Mouse (Mus musculus) urinary bladder, postnatal 36 days (tissue): Measurements from ENCODE around the gene Tube1.
A peak's percentile ranks its signal among the peaks of the same experiment; 100 is the strongest.

Experiments
- DNase-seq, 2 experiments: peaks; one replicate each; pipeline ENCODE4 v3.0.0; 2022; ENCODE audit warnings: low spot score in 2 of 2, mixed read lengths in 1 of 2

Gene Tube1

DNA sequence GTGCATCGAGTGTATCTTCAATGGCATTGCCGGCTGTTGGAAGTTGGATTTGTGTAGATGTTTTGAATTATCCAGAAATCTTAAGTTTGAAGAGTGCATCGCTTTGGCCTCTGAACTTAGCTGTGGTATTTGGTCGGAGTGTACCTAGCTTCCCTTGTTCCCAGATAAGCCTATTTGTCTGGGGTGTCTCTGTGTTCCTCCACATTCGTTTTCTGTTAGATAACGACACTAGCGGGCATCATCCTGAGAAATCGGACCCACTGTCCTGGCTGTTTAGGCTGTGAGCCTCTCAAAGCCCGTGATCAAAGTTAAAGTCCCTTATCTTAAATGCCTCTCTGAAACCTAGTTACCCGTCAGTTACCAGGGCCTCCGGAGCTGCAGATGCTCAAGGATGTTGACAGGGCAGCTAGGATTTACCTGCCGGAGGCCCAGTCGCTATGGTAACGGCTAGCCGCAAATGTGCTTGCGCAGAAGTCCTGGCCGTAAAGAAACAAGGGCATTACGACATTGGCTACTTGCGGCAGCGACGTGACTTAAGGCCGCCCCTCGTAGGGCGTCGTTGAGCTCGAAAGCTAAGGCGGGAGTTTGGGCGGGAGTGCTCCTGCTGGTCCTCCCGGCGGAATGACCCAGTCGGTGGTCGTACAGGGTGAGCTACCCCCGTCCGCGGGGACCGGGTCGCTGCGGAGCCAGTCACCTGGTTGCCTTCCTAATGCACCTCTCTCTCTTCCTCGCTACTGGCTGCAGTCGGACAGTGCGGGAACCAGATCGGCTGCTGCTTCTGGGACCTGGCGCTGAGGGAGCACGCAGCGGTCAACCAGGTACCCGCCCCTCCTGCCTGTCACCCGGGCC is at the start of gene Tube1, which contains the start of gene Fam229b:
Gene Tube1 (plus strand): TSS at position 515 of the 849 bp plus-strand sequence.
Gene Fam229b (minus strand): TSS at position 453 of the 849 bp plus-strand sequence.
- DNase-seq: peak; percentile 85 to 88

DNA sequence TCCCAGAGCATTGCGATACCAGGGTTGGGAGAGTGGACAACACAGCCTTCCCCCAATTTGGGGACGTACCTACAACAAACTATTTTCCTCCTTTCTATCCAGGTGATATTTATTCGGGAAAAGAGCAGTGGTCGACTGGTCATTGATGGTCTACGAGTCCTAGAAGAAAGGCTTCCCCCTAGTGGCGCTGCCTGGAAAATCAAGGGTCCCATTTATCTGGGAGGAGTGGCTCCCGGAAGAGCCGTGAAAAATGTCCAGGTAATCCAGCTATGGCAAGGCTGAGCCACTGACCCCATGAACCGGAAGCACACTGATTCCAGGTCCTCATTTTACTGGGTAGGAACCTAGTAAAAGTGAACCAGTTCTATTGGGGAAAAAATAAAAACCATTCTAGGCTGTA is 36.8 kb upstream of the Tube1 start:
- peak in 1 of 2 experiments; percentile 15 for DNase-seq

DNA sequence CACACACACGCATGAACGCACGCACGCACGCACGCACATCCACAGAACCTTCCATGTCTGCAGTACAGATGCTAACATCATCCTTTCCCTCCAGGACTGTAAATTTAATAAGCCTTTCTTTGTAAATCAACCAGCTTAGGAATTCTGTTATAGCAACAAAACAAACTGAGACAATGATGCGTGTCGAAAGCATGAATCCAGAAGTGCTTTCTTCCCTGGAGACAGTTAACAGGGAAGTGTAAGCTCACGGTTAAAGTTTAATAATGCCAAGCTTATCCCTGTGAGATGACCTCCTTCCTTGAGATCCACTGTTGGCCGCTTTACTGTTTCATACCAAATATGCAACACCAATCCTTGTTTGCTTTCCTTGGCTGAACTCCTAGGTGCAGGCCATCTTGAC is 35.0 kb upstream of the Tube1 start:
- no peak for DNase-seq

DNA sequence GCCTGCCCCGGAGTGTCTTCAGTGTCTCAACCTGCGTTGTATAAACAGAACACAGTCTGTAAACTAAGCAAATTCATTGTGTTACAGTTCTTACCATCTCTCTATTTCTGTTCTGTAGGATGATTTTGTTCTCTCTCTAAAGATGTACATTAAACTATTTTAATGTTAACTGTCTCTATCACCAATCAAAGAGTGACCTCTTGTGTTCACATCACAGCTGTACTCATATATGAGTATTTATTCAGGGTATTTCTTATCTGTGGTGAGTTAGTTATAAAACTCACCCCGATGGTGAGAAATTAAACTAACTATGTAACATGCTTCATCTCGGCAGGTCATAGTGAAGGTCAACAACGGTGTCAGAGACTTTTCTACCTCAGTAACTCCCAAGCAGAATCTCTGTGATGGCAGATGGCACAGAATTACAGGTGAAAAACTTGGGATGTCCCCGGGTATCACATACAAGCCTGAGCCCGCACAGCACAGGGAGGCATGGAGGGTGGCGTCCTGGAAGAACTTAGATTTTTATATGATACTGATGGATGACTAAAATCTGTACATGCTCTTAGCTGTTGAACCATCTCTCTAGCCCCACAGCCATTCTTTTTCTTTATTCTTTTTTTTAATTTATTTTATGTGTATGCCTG is 28.9 kb upstream of the Tube1 start:
- no peak for DNase-seq

DNA sequence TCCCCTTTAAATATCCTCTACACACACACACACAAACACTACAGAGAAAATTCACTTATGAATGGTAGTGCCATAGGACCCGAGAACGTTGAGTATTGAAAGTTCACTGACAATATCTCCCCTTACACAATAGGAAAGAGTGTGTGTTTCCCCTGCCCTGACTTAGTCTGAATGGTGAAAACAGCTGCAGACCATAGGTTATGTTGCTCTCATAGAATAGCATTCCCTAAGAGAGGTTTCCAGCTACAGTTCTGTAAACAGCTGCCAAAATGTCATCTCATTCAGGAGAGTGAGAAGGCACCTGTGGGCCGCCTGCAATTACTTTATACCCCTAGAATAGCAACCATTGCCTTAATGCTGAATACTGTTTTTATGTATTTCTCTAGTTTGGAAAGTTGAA is 27.4 kb upstream of the Tube1 start:
- DNase-seq: no peak

DNA sequence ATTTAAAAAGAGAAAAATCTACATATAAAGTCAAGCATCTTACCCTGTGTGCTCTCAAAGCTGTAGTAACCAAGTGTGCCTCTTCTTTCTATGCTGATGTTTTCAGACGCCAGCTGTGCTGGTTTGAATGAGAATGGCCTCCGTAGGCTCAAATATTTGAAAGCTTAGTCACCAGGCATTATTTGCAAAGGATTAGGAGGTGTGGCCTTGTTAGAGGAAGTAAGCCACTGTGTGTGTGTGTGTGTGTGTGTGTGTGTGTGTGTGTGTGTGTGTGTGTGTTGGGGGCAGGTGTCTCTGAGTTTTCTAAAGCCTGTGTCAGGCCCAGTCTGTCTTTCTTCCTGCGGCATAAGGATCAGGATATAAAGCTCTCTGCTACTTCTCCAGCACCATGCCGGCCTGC is 26.8 kb upstream of the Tube1 start:
- no peak for DNase-seq

DNA sequence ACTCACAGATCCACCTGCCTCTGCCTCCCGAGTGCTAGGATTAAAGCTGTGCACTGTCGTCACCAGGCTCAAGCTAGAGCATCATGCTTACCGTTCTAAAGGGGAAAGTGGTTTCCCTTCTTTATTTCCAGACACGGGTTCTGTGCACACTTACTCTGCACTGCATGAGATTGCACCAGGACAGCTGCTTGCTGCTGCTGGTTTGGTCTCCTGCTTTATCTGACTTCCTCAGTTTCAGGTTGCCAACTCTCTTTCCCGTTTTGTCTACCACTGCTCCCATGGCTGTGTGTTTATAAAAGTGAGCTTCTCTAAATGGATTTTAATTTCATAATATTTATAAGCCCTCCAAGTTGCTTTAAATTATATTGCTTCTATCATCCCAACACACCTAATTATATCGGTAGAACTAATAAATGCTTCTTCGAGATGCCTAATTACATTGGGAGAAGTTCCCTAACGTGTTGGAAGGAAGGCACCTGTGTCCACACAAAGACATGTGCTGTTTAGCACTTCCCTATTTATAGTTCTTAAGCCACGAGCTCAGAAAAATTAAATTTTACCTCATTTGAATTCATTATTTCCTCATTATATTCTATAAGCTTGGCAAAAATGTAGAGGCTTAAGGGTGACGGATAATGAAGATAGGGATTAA is 24.8 kb upstream of the Tube1 start:
- DNase-seq: no peak

DNA sequence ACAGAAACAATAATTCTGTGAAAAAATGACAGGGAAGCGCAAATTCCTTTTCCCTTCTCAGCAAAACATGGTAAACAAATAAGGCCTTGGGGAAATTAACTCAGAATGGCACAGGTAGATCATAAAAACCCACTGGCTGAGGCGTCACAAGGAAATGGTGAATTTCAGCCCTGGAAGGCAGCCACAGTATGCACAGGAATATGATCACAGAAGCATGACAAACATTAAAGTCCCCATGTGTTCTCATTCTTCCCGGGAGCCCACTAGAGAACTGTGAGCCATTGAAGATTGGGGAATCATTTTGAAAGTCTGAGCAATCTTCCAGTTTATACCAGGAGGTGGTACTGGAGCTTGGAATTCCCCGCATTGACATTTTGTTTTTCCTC is 24.3 kb upstream of the Tube1 start:
- DNase-seq: no peak

DNA sequence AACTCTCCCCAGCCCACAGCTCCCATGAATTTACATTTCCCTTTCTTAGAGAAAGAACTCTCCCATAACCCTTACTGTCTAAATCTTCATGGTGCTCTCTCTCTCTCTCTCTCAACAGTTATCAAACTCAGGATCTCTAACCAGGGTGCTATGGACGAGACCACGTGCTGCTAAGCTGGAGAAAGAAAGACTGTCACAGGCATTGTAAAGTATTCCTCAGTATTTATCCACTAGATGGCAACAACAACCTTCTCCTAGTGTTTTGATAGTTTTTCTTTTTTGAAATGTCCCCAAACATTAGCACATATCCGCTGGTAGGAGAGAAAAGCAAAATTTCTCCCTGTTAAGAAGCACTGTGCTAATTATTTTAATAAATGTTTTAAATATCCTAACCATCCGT is 12.4 kb upstream of the Tube1 start:
- DNase-seq: no peak

DNA sequence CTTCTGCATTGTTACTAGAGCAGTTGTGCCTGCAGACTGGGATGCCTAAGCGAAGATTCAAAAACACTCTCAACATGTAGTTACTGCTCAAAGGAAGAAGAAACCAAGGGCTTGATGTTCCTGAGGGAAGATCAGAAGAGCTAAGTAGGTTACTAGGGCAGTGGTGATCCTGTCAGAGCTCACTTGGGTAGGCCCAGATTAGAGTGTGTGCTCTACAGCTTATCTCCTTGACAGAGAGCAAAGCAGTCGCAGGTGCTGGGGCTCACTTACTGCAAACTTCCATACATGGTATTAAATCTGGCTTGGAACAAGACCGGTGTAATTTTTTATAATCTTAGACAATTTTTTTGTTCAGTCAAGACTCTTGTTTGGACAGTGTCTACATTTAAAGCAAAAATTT is 4.0 kb downstream of the Tube1 start:
- no peak for DNase-seq

DNA sequence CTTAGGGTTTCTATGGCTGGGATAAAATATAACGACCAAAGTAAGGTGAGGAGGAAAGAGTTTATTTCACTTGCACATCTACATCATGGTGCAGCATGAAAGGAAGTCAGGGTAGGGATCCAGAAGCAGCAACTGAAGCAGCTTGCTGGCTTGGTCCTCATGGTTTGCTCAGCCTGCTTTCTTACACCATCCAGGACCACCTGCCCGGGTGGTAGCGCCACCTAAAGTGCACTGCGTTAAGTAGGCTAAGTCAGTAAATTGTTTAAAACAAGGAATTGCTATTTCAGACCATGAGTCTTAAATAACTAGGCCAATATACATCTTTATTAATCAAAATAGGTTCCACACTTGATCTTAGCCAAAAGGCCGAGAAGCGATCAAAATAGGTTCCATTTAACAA is 5.0 kb downstream of the Tube1 start:
- DNase-seq: no peak

DNA sequence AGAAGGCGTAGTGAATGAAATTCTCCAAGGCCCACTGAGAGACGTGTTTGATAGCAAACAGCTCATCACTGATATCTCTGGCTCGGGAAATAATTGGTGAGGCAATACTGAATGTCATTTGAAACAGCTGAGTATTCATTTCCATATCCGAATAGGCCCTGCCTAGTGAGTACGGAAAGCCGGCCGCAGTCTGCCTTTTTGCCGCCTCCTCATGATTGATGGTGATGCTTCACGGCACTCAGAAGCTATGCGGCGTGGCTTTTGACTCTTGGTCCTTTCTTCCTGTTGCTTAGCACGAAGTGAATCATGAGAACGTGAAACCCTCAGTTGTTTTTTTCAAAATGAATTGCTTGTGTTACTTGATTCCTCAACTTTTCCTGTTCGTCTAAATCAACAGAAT is 7.1 kb downstream of the Tube1 start:
- DNase-seq: no peak

DNA sequence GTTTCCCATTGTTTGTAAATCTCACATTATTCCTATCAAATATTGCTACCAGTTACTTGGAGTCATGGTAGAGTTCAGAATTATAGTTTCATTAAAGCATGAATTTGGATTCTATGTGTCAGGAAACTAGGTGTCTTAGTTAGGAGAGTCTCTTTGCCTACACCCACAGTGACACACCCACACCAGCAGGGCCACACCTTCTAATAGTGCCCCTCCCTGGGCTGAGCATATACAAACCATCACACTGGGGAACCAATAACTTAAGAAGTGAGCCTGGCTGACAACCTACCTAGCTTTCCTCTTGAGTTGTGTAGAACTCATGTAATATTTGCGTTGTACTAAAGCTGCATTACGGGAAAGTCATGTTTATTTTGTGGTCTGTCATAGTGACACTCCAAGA is 7.6 kb downstream of the Tube1 start:
- DNase-seq: no peak

DNA sequence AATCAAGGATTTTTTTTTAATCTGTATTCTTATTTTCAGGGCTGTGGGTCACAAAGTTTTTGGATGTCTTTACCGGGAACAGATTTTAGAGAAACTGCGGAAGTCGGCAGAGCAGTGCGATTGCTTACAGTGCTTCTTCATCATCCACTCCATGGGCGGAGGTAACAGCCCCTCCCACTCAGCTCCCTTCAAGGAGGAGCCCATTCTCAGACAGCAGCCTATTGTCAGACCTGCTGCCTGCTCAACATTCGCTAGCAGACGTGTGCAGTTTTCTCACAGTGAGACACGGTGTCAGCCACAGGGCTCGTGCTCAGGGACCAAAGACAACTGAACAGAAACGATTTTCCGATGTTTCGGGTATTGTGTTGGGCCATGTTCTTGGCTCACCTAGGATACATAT is 8.4 kb downstream of the Tube1 start:
- DNase-seq: no peak

DNA sequence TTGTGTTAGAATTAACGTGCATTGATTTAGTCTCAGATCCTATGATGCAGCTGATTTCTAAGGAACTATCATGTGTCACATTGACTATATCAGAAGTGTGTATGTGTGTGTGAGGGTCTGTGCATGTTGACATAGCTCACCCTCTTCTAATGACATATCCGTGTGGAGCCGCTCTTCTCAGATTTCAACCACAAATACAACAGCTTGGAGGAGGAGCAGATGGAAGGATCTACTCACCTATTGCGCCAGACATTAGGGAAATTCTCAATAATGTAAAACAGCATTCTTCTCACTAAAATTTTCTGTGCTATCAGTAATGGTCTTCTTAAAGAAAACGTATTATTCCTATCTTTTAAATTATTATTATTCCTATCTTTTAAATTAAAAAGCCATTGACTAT is 22.9 kb downstream of the Tube1 start:
- DNase-seq: no peak

DNA sequence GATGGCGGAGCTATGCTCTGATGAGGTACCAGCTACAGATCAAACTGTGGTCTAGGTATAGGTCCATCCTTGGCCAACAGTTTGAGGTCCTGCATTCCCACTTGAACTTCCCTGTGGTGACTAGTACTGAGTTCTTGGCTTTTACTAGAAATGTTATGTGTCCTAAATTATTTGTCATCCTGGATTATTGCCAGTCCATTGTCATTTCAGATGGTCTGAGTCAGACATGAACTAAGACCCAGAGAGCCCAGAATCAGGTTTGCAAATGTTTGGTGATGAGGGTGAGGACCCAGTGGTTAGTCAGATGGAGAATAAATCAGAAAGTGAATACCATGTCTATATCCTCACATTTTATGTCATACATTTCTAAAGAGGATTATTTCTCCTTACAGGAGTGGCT is 23.5 kb downstream of the Tube1 start:
- no peak for DNase-seq

DNA sequence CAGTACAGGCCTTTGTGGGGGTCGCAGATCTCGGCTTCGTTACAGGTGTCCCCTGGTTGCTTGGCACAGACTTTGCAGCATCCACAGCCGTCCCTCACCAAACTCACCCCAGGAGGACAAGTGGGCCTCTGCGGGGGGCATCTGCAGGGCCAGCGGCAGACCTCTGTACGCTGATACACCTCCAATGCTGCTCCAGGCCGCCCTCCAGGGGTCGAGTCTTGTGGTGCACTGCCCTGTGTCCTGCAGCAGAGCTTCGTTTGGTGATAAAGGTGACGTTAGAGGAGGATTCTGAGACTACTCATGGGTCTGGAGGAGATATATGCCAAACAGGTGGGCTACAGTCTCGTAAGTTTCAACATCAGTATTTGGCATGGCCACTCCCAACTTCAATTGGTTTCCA is 24.5 kb downstream of the Tube1 start:
- DNase-seq: no peak

DNA sequence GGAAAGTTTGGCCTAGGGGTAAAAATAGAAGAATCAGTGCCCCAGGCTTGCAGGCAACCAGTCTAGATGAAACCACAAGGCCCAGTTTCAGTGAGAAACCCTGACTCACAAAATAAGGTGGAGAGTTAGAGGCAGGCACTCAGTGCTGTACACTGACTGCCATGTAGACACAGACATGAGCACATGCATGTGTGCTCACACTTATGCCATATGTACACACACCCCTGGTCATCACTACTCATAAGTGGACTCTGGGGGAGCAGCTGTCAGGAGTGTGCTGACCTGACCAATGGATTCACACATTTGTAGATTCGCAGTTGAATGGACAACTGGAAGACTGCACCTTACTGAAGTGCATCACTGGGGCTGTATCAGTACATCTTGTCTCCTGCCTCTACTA is 27.6 kb downstream of the Tube1 start:
- no peak for DNase-seq

DNA sequence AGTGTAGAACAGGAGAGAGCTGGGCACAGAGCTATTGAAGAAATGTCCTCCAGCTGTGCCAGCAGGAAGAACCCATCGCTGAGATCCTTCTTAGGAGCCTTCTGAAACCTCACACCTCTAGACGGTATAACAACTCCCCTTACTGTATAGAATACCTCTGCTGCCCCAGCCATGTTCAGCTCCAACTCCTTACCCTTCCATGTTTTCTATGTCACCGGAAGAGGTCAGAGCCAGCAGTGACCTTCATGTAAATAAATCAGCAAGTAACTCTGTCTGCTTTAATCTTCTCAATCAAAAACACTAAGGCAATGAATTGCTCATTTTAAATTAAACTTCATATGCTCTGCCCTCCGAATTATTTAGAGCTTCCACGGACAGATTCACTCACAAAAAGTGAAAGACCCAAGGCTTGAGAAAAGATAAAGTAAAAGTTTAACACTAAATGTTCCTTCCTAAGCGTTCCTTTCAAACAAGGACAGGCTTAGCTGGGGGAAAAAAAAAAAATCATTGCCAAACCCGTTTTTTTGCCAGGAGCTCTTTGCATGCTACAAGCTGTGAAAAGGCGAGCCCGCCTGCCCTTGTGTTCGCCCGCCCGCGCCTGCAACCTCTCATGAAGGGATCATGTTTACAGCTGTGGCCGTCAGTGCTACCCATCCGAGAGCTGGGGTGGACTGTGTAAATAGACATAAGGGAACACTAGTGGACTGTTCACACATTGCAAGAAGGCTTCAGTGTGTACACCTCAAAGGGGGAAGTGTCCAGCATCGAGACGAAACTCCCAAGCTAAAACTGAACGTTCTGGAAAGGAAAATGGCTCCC is 29.1 kb downstream of the Tube1 start:
- DNase-seq: no peak

DNA sequence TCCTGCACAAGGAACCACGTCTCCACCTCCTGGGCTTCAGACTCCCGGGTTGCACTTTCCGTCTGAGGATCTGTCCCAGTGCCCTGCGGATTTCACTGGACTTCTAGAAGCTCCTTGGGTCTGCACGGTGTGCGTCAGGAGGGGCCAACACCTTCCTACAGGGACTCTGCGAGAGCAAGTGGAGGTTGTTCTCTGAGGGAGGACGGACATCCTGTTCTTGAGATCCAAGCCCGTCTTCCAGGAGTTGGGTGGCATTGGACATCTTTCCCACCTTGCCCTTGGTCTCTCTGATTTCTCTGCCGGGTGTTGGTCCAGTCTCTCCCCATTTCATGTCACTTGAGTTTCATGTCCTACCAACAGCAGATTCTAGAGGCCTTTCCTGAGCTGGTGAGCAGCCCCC is 29.9 kb downstream of the Tube1 start, which contains the start of gene Ccn6:
Gene Ccn6 (minus strand): TSS at position 101 of the 400 bp plus-strand sequence.
- DNase-seq: no peak

DNA sequence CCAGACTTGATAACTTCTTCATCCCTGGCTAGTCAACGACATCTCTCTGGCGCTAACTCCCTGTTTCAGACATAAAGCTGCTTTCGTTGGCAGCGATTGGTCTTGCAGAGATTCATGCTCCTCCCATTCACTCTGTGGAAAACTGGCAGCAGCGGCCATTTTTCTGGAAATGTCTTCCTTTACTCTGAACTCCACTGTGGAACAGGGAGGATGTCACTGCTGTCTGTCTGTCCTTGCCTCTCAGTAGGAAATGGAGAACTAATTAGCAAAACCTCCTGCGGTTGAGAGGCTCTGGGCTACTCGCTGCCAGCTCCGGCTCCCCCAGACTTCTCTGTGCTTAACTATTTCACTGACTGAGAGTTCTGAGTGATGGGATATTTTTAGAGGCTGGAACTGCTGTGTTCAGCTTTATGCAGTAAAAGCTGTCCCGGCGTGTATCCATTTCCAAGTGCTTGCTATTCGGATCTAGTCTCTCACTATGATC is 31.9 kb downstream of the Tube1 start:
- peak in 1 of 2 experiments; percentile 12 for DNase-seq

DNA sequence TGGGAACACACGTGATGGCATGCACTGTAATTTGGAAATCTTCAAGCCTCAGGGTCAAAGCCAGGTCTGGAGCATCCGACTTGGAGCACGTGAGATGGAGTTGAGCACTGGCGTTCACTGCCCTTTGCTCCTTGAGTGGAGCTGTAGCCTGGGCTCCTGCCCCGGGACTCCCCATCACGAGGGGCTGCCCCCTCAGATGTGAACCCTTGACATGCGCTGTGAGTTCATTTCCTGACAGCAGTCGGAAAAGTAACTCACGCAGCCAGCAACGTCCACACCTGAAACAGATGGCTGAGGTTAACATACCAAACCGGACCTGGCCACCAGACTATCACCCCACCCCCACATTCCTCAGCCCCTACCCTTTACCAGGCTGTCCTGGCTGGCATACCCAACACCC is 33.8 kb downstream of the Tube1 start:
- no peak for DNase-seq
